Mouse (Mus musculus) heart, postnatal 14 days (tissue): ENCODE measurements at regions not wholly inside any gene's neighbourhood (a gene's known extent, or its start where the extent isn't known, plus 50 kb on each side); places are given as distances from the start of the nearest gene placed in this dataset.

ENCODE experiments used
- DNase-seq, 2 experiments: peaks; one replicate each; pipeline ENCODE4 v3.0.0; 2021 to 2022
- intact Hi-C: fragments of 180-260 bp; cut with DNase I; formaldehyde crosslinking; loops from one replicate; pipeline ENCODE4 v1.15.1; 2025

DNA sequence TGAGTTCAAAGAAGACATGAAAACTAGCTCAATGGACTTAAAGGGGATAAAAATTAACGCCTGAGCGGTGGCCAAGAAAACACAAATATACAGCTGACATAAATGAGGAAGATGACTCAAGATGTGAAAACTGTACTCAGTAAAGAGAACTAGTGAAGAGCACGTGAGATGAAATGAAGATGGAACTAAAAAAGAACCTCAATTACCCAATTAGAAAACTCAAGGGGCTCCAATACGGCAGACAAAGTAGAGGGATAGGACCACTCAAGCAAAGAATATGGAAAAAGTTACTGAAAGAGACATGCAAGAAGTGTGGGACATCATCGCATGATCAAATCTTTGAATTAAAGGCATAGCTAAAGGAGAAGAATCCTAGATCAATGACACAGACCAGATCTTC is 256.4 kb upstream of the Zfp637 start:
- no peak for DNase-seq
- intact Hi-C loops = no loop called here

DNA sequence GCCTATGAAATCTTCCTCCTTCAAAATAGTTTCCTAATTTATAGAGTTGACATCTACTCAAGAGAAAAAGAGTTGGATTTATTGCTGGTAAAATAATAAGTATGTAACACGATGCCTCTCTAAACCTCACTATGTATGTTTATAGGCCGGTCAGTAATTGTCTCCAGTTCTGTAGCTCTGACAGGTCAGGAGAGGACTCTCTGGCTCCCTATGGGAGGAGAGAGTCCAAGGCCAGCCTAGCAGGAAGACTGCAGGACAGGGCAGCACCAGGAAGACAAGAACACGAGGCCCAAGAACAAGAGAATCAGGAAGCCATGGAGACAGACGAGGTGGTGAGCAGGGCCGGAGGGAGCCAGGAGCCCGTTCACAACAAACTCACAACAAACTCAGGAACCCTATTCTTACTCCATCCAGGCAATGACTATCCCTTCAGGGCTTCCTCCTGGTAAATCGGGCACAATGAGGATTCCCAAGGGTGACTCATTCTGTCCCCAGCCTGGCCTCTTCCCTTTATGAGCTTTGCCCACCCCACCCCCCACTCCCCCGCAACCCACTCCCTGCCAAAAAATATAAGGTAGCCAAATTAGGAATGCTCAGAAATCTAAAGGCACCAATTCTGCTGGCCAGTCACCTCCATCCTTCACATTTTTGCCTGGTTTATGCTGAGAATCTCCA is 244.7 kb upstream of the Zfp637 start:
- intact Hi-C loops = no loop called here
- no peak for DNase-seq

DNA sequence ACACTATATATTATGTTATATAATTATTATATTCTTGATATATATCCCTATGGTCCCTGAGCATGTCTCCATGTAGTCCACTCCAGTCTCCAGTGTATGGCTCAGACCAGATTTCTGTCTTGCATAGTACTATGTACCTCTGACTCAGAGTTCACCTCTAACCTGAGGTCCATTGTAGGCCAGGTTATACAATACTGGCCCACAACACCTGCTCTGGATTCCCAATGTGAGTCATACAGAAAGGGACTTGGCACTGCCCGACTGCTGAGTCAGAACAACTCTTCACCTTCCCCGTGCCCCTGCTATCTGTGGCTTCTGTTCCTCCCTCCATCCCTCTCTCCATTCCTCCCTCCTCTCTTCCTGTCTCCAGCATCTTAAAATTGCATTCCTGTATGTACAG is 236.1 kb upstream of the Zfp637 start:
- no peak for DNase-seq
- intact Hi-C loops = no loop called here

DNA sequence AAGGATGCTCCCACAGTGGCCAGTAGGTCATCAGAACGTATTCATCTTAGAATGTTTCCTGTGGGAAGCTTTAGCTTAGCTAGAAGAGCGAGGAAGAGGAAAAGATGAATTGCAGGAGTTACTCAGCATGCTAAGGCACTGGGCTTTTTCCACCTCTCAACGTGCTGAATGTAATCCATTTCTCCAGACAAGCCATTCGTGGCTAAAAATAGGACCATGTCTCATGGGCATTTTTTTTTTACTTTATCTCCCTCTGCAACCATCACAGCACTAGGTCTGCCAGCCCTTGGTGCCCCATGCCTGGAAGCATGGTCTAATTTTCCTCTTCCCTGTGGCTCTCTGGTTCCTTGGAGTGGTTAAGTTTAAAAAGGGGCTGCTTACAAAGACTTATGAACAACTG is 235.3 kb upstream of the Zfp637 start:
- no peak for DNase-seq
- intact Hi-C loops = no loop called here

DNA sequence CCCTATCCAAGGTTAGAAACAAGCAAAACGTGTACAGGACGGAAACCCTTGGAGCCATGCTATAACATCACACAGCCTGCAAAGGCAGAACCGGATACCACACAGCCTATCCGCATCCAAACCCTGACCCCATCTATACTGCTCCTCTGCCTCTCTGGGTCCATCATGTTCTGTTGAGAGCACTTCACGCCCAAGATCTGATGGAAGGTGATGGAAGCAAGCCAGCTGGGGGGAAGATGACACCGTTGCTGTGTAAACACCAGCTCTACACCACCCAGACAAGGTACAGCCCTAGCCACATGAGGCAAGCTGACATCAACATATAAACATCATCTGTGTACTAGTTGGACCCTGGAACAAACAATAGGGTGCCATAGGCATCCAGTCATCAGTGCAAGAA is 234.8 kb upstream of the Zfp637 start:
- DNase-seq = no peak
- intact Hi-C loops = no loop called here

DNA sequence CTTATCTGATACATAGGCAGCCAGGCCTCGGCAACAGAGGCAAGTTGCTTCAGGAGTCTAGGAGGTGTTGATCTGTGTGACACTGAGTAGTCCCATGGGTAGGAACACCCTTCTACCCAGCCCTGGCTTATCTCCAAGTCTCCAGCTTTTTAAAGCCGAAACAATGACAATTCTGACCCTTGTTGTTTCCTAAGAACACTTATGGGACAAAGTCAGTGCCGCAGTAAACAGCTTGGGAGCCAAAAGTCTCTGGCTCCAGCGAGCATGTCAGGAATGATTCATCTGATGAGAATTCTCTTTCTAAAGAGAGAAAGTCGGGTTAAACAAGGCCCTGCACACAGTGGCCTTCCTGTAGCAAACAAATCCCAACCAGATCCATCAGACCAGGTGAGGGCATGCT is 234.0 kb upstream of the Zfp637 start:
- intact Hi-C loops = no loop called here

DNA sequence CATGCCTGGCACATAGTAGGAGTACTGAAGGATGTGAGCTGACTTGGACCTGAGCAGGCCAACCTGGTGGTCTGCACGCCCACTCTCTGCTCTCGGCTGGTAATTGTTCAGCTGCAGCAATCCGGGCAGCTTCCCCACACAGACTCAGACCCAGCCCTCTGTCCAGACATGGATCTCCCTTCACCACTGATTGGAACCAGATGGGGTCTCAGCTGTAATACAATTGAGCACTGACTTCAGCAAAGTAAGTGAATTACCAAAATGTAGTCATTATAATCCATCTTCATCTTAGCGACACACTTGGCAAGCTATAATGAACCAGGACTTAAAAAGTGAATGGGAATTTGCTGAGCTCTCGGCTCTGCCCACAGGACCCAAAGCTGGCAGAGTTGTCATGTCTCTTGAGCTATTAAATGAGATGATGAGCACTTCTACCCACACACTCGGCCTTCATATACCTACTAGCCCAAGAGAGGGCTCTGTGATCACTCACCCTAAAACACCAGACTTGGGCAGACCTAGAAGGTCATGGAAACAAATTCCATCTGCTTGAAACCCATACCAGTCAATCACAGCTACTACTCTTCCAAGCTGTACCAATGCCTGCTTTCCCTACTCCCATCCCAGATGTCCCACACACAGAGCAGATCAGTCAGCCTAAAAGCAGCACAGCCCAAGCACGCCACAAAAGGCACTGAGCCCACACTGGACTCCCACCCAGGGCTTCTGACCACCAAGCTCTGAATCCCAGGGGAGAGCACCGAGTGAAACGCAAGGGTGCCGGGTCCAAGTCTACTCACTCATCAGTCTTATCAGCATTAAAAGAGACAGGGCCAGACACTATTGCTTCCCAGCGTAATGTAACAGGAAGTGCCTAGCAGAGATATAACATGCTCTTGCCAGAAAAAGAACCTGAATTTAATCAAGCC is 231.2 kb upstream of the Zfp637 start:
- DNase-seq = peak; percentile 24 to 40
- intact Hi-C loops = no loop called here

More for the DNA sequence above, 234.0 kb upstream of the Zfp637 start:
- peak; percentile 40 to 54 for DNase-seq

DNA sequence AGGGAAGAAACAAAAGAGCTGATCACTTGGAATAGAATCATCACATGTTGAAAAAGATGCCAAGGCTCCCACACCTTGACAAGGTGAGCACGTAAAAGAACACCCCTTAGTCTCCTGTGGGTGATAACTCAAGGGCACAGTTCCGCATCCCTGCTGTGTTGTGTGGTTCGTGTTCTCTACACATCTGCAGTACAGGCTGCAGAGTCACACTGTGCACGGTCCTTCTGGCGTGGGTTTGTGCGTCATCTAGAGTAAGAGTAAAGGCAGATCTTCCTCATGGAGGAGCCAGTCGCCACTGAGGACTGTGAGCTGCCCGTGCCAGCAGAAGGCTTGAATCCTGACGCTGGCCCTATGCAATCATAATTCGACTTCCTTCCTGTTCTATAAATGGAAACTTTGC is 229.7 kb upstream of the Zfp637 start:
- DNase-seq = no peak
- intact Hi-C loops = no loop called here

DNA sequence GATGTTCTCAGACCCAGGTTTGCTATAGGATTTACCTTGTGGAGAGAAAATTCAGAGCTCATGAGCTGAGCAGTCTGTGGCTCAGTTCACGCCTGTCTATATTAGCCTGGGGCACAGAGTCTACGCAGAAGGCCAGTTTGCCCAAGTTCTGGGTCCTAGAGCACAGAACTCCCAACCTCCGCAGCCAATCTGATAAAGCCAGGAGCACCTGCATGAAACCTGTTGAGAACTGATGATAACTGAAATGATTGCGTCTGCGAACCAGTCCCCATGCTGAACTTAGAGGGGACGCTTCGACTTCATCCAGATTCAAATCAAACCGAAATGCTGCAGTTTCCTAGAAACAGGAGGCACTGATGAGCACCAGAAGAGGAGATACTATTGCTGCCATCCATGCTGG is 229.0 kb upstream of the Zfp637 start:
- intact Hi-C loops = no loop called here

DNA sequence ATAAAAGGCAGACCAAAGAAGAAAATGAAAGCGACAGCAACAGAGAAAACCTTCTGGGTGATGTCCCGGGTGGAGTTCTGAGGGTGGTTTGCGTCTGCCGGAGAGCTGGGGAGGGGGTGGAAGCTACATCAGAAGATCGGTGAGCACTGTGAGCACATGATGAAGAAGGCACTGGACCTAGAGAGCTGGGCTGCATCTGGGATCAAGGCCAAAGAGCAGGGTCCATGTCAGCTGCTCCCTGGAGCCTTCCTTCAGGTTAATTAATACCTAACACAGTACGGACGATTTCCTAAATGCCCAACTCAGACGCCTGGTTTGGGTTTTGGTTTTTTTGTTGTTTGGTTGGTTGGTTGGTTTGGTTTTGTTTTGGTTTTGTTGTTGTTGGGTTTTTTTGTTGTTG is 228.6 kb upstream of the Zfp637 start:
- no peak for DNase-seq
- intact Hi-C loops = no loop called here

More for the DNA sequence above, 229.0 kb upstream of the Zfp637 start:
- DNase-seq = no peak

DNA sequence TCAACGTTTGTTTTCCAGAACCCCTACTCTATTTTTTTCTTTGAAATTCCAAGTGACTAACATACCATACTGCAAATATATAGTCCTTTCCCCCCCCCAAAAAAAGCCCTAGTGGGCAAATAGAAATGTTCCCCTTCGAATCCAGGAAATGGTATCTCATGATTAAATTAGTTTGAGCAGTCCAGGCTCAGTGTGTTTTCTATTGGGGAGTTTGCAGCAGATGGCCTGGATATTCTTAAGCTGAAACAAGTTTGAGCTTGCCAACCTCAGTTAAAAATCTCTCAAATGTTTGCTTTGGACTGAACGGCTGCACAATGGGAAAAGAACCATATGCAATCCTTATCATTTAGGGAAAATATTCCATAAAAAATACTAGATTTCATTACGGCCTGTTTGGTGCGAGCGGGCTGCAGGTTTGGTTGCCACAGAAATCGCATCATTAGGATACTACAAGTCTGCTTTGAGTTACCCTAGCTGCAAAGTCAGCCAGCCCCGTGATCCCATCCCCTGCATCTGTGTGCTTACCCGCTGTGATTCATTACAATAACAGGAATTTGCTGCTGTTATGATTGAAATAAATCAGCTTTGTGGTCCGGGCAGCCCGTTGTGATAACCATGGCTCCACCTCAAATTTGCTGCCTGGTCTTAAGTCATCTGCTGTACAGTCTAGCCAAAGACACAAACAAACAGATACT is 227.2 kb upstream of the Zfp637 start:
- intact Hi-C loops = no loop called here
- DNase-seq = no peak

DNA sequence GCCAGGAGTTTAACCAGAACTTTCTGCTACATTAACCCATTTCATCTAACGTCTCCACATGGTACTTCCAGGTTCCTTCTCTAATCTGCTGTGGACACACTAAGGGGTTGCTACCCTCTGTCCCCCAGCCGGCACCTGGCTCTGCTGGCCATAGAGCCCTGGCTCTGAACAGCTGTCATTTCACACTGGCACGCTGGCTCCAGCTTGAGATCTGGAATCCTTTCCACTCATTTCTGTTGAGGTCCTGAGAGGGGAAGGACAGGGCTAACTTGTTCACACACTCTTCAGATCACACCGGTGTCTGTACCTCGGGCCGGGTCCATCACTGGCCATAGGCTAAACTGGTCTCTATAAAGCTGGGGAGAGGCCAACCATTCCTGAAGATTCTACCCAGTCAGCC is 226.6 kb upstream of the Zfp637 start:
- intact Hi-C loops = no loop called here
- DNase-seq = no peak

DNA sequence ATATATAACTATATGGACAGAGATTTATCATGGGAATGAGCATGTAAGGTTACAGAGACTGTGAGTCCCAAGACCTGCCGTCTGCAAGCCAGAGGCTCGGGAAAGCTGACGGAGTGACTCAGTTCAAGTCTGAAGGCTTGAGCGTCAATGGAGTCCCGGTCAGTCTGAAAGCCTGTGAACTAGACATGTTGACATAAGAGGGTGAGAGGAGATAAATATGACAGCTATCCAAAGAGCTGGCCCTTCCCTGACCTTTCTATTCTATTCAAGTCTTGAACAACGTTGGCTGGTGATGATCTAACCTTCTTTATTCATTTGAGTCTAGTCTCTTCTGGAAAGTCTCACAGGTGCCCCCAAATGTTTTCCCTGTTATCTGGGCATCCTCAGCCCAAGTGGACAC is 223.8 kb upstream of the Zfp637 start:
- intact Hi-C loops = no loop called here
- DNase-seq = no peak

DNA sequence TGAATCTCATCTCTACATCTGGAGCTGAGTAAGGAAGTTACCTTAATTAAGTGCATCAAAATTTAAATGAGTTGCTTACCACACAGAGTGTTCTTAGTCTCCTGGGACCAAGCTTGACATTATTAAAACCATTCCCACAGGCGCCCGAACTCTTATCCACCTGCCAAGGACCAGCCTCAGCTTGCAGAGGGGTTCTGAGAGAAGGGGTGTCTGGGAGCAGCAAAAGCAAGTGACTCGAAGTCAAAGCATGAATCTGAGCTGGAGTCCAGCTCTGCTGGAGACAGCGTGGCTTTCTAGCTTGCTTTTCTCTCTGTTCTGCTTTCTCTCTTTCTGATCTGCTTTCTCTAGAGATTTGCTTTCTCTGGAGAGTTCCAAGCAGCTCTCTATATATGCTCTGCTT is 223.0 kb upstream of the Zfp637 start:
- intact Hi-C loops = no loop called here
- DNase-seq = no peak

DNA sequence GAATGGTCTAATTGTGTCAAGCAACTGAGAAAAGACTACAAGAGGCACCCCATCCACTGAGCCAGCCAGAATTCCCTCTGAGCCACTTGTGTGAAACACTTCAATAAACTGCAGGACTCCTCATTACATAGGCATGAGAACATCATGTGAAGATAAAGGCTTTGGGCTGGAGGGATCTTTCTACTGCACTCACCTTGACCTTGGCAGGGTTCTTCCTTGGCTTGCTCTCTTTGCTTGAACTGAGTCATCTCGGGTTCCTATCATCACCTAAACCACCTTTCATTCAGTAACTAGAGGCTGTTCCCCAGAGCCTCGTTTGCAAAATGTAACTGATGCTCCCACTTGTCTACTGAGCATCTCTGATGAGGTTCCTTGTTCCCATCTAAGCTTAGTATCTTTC is 221.4 kb upstream of the Zfp637 start:
- DNase-seq = no peak
- intact Hi-C loops = no loop called here

DNA sequence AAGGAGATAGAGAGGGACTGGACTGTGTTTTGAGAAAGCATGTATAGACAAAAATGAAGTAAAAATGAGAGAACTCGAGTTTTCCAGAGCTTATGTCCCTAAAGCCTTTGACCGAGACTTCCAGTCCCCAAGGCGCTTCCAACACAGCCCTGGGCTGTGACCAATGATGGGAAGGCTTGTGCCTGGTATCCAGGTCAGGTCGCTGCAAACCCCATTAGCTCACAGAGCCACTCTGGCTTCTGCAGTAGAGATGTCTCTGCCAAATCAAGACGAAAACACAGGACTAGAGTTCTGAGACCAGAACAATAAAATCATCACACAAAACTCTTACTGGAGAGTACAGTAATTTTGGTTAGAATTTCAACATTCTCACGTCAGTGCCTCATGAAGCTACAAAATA is 218.5 kb upstream of the Zfp637 start:
- intact Hi-C loops = no loop called here
- no peak for DNase-seq

DNA sequence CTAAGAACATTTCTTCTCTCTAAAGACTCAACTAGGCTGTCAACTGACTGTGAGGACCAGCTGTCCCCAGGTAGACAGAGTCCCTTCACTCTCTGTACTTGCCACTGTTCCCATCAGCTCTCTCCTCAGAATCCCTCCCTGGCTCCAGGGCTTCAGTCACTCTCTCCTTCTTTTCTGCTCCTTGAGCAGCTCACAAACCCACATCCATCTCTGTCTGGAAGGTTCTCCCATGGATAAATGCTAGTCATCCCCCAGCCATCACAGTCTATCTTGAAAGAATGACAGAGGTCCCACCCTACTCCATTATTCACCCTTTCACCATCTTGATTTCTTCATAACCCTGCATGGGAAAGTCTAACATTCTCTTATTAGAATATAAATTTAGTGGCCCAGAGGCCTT is 218.0 kb upstream of the Zfp637 start:
- no peak for DNase-seq
- intact Hi-C loops = no loop called here

DNA sequence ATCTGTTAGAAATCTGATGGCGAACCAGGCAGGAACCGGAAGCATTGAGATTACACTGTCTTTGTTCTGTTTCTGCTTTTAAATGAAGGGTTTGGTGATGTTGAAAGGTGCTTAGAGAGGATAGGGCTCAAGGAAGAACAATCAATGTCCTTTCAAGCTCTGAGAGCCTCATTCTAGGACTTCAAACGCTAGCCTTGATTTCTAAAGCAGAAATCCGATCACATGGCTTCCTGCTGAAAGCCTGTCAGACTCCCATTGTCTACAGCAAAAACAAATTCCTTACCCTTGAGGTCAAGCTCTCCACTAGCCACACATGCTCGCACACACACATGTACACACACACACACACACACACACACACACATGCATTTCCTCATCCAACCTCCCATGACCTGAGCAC is 215.3 kb upstream of the Zfp637 start:
- DNase-seq = no peak
- intact Hi-C loops = no loop called here

DNA sequence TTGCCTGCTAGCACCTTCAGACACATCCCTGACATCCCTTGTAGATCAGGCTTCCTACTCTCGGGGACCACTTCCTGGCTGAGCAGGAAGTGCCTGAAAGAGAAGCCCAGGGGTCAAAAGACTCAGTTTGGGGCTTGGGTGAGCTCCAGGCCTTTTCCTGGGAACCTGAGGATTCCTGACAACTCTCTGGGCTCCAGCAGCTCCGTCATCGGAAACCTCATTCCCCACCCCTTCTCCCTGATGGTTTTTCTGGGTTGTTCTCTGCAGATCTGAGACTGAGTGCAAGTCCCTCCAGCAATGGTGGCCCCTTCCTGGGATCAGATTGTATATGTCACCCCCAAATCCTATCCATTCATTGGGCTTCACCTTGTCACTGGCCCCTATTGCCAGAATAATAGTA is 213.5 kb upstream of the Zfp637 start:
- DNase-seq = no peak
- intact Hi-C loops = no loop called here

DNA sequence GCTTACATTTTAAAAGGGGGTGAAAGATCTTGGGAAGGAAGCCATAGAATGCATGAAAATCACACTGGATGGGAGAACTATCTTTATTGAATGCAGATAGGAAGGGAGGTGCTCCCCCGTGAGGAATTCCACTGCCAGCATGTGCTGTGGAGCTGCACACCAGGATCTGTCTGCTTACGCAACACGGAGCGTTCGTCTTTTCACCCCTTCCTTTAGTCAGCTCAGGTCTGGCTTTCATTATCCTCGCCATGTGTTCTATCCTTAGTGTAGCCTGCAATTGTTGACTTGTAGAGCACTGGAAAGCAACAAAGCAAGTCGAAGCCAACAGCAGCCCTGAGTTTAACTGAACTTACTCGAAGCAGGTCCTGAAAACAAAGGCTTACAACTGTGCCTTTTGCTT is 194.4 kb upstream of the Zfp637 start:
- intact Hi-C loops = no loop called here
- peak; percentile 14 to 22 for DNase-seq

DNA sequence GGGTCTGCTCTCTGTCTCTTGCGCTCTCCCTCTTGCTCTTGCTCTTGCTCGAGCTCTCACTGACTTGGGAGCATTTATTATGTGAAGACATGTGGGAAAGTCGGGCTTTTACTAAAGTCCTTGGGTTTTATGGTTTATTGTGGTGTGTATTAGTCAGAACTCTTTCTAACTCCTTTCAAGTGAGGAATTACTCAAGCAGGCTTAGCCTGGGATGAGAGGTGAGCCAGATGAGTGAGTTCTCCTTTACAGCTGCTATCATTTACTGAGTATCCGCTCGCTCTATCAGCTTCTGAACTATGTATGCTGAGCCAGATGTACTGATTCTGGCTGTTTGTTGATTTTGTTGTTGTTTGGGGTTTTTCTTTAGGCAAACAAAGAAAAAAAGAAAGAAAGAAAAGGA is 190.4 kb upstream of the Zfp637 start:
- no peak for DNase-seq
- intact Hi-C loops = loop anchor here (10.0 kb wide), 1 partner anchor 174 kb away; no protein-coding TSS in a partner anchor
